Mouse (Mus musculus) MEL (cell line): ENCODE measurements around the gene Kcna3.

Experiments used
- BHLHE40 ChIP-seq: IDR thresholded peaks from 2 replicates; pipeline ENCODE4 v1.6.1; 2012; ENCODE audit warnings: low read depth, mild to moderate bottlenecking, inconsistent platforms, low read length, improper control_type of control experiment, borderline replicate concordance
- CTCF ChIP-seq, 3 experiments: IDR thresholded peaks in 2 of 3; conservative IDR thresholded peaks in 1 of 3; 2 replicates each; pipeline ENCODE4 v1.5.1; 2011 to 2012; ENCODE audit warnings: low read length in 3 of 3, low read depth in 2 of 3, mild to moderate bottlenecking in 2 of 3, improper control_type of control experiment in 1 of 3, inconsistent platforms in 1 of 3, mixed read lengths in 1 of 3, moderate library complexity in 1 of 3; ENCODE audit not compliant: control insufficient read depth in 1 of 3, insufficient read depth in 1 of 3, poor library complexity in 1 of 3, severe bottlenecking in 1 of 3
- ELF1 ChIP-seq: IDR thresholded peaks from 2 replicates; pipeline ENCODE4 v1.6.1; 2014; ENCODE audit warnings: low read depth, mild to moderate bottlenecking, inconsistent platforms, low read length, improper control_type of control experiment, moderate library complexity
- EP300 ChIP-seq, 2 experiments: IDR thresholded peaks; 2 replicates each; pipeline ENCODE4 v1.6.1; 2011; ENCODE audit warnings: improper control_type of control experiment in 2 of 2, low read length in 2 of 2, low read depth in 1 of 2, mild to moderate bottlenecking in 1 of 2
- ETS1 ChIP-seq: IDR thresholded peaks from 2 replicates; pipeline ENCODE4 v1.6.1; 2012; ENCODE audit warnings: low read depth, mild to moderate bottlenecking, inconsistent platforms, low read length, improper control_type of control experiment, moderate library complexity
- GATA1 ChIP-seq: IDR thresholded peaks from 2 replicates; pipeline ENCODE4 v1.6.1; 2011; ENCODE audit warnings: low read depth, low read length, improper control_type of control experiment
- JUND ChIP-seq: IDR thresholded peaks from 2 replicates; pipeline ENCODE4 v1.6.1; 2011; ENCODE audit warnings: low read depth, mild to moderate bottlenecking, improper control_type of control experiment, low read length
- MAX ChIP-seq: IDR thresholded peaks from 2 replicates; pipeline ENCODE4 v1.6.1; 2011; ENCODE audit warnings: low read length, improper control_type of control experiment
- POLR2A ChIP-seq, 2 experiments: IDR thresholded peaks; 2 replicates each; pipeline ENCODE4 v1.6.1; 2011 to 2012; ENCODE audit warnings: low read length in 2 of 2, mild to moderate bottlenecking in 2 of 2, control low read depth in 1 of 2, improper control_type of control experiment in 1 of 2, low read depth in 1 of 2, moderate library complexity in 1 of 2; ENCODE audit not compliant: control insufficient read depth in 1 of 2, insufficient read depth in 1 of 2, poor library complexity in 1 of 2
- TBP ChIP-seq: IDR thresholded peaks from 2 replicates; pipeline ENCODE4 v1.8.0; 2011; ENCODE audit warnings: low read depth, low read length, improper control_type of control experiment
- TCF12 ChIP-seq: IDR thresholded peaks from 2 replicates; pipeline ENCODE4 v1.6.1; 2014; ENCODE audit warnings: low read depth, mild to moderate bottlenecking, inconsistent platforms, low read length, improper control_type of control experiment, moderate library complexity
- ZKSCAN1 ChIP-seq: IDR thresholded peaks from 2 replicates; pipeline ENCODE4 v1.6.1; 2012; ENCODE audit warnings: low read depth, mild to moderate bottlenecking, inconsistent platforms, low read length, improper control_type of control experiment, moderate library complexity
- ZNF384 ChIP-seq: IDR thresholded peaks from 2 replicates; pipeline ENCODE4 v1.6.1; 2012; ENCODE audit warnings: low read depth, mild to moderate bottlenecking, inconsistent platforms, low read length, improper control_type of control experiment

- no peak for TF ChIP-seq GATA1
- no peak for TF ChIP-seq POLR2A (IDR thresholded peaks at IDR 0.05; ENCODE audit: control insufficient read depth in 1 of 2, insufficient read depth in 1 of 2, low read depth in 1 of 2, low read length in 2 of 2, poor library complexity in 1 of 2)
- no peak for TF ChIP-seq ELF1
- no peak for TF ChIP-seq CTCF (IDR thresholded peaks at IDR 0.05 in 2 of 3, conservative IDR thresholded peaks at IDR 0.05 in 1 of 3; ENCODE audit: control insufficient read depth in 1 of 3, insufficient read depth in 1 of 3, low read depth in 2 of 3, low read length in 3 of 3, poor library complexity in 1 of 3, severe bottlenecking in 1 of 3)
- no peak for TF ChIP-seq BHLHE40
- no peak for TF ChIP-seq MAX
- TF ChIP-seq ZNF384 = no peak
- no peak for TF ChIP-seq ZKSCAN1
- TF ChIP-seq ETS1 = no peak
- no peak for TF ChIP-seq TCF12
- no peak for TF ChIP-seq JUND
- no peak for TF ChIP-seq EP300 (IDR thresholded peaks at IDR 0.05; ENCODE audit: low read depth in 1 of 2, low read length in 2 of 2)
- no peak for TF ChIP-seq TBP
Observed at GRCm38 (mm10) chr3:107037536-107038155, 1.7 kb downstream of the Kcna3 start.
